Mouse (Mus musculus) neural tube, embryonic 14.5 days (tissue): ENCODE data around the gene Arl15. TPM values are rescaled to one million over a fixed set of nuclear protein-coding genes. Genes with fewer than 3 reads are reported as not detected.

Source experiments
- ATAC-seq: fragments of 200-750 bp; cut with Nextera tagmentation; 2 replicates; pipeline ENCODE4 v1.8.0; 2017; ENCODE audit warnings: low read depth, mild to moderate bottlenecking, moderate TSS enrichment, moderate library complexity
- H3K27ac ChIP-seq: fragments of 300-500 bp; sonication (generic); 2 replicates; pipeline ENCODE4 v1.5.1; 2014; ENCODE audit warnings: low read depth, mild to moderate bottlenecking, control low read depth, low read length, moderate library complexity, mixed read lengths
- H3K27me3 ChIP-seq: fragments of 300-500 bp; sonication (generic); 2 replicates; pipeline ENCODE4 v1.6.1; 2014; ENCODE audit warnings: low read length; ENCODE audit not compliant: control insufficient read depth, insufficient read depth
- H3K36me3 ChIP-seq: fragments of 300-500 bp; sonication (generic); 2 replicates; pipeline ENCODE4 v1.6.1; 2014; ENCODE audit warnings: low read length, mixed read lengths; ENCODE audit not compliant: control insufficient read depth, insufficient read depth
- H3K4me1 ChIP-seq: fragments of 300-500 bp; sonication (generic); 2 replicates; pipeline ENCODE4 v1.6.1; 2014; ENCODE audit warnings: low read length; ENCODE audit not compliant: control insufficient read depth, insufficient read depth
- H3K4me2 ChIP-seq: fragments of 300-500 bp; sonication (generic); 2 replicates; pipeline ENCODE4 v1.6.1; 2014; ENCODE audit warnings: mild to moderate bottlenecking, low read depth, low read length, control low read depth
- H3K4me3 ChIP-seq: fragments of 300-500 bp; sonication (generic); 2 replicates; pipeline ENCODE4 v1.5.1; 2014; ENCODE audit warnings: low read depth, low read length, control low read depth, mixed read lengths
- H3K9ac ChIP-seq: fragments of 300-500 bp; sonication (generic); replicated peaks from 2 replicates; pipeline ENCODE4 v1.6.1; 2014; ENCODE audit warnings: low read depth, mild to moderate bottlenecking, control low read depth, low read length, mixed read lengths
- H3K9me3 ChIP-seq: fragments of 300-500 bp; sonication (generic); 2 replicates; pipeline ENCODE4 v1.6.1; 2016; ENCODE audit warnings: low read length; ENCODE audit not compliant: control insufficient read depth
- WGBS: fragments of 180-500 bp; shearing (Covaris S2); extraction: QIAGEN DNeasy Blood & Tissue Kit; methylation state at CpG from one replicate; pipeline ENCODE4 v1.1.7; 2014; 5-methylcytosine and 5-hydroxymethylcytosine counted together
- polyA plus RNA-seq: library from polyadenylated mRNA; unstranded; fragments of >200 nt; fragmentation: Nextera tagmentation; extraction: Ambion mirVana; gene quantifications from 2 replicates; pipeline ENCODE4 v1.2.1, GENCODE M21; 2014

Arl15 gene
- polyA plus RNA-seq, 1 experiment from 2014 or later = 26.8 TPM

DNA sequence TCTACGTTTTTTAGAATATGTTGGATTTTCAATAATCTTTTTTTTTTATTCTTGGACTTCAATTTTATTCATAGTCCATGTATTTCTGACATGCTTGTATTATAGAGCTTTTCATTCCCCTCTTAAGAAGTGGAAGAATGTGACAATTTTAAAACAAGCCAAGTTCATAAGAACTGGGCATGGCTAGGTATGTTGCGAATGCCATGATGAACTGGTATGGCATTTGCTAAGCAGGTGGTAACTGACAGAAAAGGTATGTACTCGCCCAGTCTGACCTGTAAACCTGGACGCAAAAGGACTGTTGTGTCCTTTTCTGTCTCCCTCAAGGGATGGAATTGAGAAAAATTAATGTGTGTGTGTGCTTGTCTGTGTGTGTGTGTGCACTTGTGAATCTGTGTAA is 190.2 kb downstream of the Arl15 start:
- no peaks in the 10 kb centered on the region for H3K27me3 ChIP-seq
- no peak overlapping the region for H3K27ac ChIP-seq
- no peaks in the 10 kb centered on the region for H3K9me3 ChIP-seq
- ATAC-seq = no peak
- H3K4me2 ChIP-seq = no peak overlapping the region
- H3K4me1 ChIP-seq = peaks cover 9% of the 10 kb centered on the region; the same call in 1 of the 2 replicates
- WGBS = 94% methylated on average over 4 of the region's 4 CpGs
- no peaks in the 10 kb centered on the region for H3K36me3 ChIP-seq
- no peak overlapping the region for H3K4me3 ChIP-seq
- no peak overlapping the region for H3K9ac ChIP-seq

DNA sequence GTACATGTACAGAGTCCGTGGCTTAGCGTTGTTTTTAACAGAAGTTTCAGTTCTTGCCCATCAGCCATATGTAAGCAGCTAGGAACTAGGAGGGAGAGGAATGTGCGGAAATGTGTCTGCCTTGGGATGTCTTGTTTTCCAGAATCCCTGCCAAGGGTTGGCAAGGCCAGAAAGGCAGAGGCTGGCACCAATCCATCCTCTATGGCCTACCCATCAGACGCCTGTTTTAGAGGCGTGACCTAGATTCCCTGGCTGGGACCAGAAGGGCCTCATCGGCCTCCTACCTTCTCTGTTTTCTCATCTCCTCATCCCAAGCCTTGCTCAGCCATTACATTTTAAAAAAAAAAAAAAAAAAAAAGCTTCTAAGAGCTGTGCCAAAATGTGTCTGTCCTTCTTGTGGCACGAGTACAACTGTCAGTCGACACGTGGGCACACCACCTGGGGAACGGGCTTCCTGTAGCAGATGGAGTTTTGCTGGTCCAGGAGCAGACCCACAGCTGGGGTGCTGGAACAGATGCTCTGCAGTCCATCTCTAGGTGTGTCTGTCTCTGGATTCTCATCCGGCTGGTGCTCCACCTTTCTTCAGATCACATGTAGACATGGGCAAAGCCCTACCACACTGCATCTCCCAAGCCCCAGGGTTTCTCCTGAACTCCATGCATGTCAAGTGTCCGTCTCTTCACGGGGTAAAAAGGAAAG is 192.7 kb downstream of the Arl15 start:
- 78% methylated on average over 13 of the region's 13 CpGs for WGBS
- Histone ChIP-seq H3K9me3 (no peaks in the 10 kb centered on the region), H3K4me1 (peaks cover 2% of the 10 kb centered on the region; the same call in 1 of the 2 replicates), H3K27ac (no peak overlapping the region), H3K4me2 (no peak overlapping the region), H3K9ac (no peak overlapping the region), H3K4me3 (no peak overlapping the region), H3K27me3 (no peaks in the 10 kb centered on the region), H3K36me3 (no peaks in the 10 kb centered on the region)
- ATAC-seq = peak; percentile 48; the same call in 1 of the 2 replicates

DNA sequence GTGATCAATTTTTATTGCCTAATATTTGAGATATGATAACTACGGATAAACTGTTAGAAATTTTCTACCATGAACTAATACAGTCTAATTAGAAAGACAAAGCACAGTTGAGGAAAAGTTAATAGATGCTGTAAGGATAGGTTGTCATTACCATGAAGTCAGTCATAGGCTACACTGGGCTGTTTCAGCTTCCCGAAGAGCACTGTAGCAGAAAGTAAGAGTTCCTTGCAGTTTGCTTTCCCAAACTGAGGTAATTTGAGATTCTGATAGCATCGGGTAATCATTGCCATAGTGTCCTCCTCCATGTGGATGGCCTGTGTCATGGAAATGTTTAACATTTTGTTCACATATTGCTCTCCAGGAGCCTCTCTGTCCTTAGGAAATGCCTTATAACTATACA is 195.9 kb downstream of the Arl15 start:
- Histone ChIP-seq H3K27me3 (no peaks in the 10 kb centered on the region), H3K4me1 (no peaks in the 10 kb centered on the region), H3K27ac (no peak overlapping the region), H3K9me3 (no peaks in the 10 kb centered on the region), H3K36me3 (no peaks in the 10 kb centered on the region), H3K4me2 (no peak overlapping the region), H3K9ac (no peak overlapping the region), H3K4me3 (no peak overlapping the region)
- no peak for ATAC-seq
- WGBS = 92% methylated on average over 3 of the region's 3 CpGs

DNA sequence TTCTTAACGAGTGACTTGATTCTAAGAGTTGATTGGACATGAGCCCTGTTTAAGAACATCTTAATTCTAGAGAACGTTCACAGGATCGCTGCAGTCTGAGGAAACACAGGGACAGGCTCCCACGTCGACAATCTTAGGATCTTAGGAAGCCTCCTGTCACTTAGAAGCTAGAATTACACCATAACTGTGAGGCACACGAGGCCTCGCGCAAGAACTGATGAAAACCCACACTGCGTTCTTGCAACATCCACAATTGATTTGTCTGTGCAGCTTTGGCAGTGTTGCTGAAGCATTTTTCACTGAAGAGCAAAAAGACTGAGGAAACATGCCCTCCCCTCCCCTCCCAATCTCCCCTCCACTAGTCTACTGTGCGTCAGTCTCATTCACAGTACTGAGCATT is 196.4 kb downstream of the Arl15 start:
- Histone ChIP-seq H3K4me1 (no peaks in the 10 kb centered on the region), H3K4me2 (no peak overlapping the region), H3K27ac (no peak overlapping the region), H3K36me3 (no peaks in the 10 kb centered on the region), H3K4me3 (no peak overlapping the region), H3K27me3 (no peaks in the 10 kb centered on the region), H3K9me3 (no peaks in the 10 kb centered on the region), H3K9ac (no peak overlapping the region)
- 71% methylated on average over 10 of the region's 10 CpGs for WGBS
- ATAC-seq = no peak

DNA sequence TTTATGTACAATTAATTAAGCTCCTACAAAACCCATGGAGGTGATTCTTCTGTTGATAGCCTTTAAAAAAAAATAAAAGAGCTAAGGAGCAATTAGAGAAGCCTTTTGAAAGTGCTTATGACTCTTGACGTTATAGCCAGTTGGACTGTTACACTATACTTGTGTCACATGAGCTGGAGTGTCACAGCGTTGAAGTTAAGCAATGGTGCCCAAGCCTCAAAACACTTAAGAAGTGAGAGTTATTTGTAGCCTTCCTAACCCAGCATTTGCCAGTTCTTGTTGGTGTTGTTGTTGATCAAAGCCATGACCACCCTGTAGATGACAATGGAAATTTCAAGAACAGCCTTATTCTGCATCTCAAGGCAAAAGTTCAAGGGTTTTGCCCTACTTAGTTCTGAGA is 198.8 kb downstream of the Arl15 start:
- ATAC-seq = no peak
- Histone ChIP-seq H3K27ac (no peak overlapping the region), H3K4me2 (no peak overlapping the region), H3K4me1 (no peaks in the 10 kb centered on the region), H3K9me3 (no peaks in the 10 kb centered on the region), H3K4me3 (no peak overlapping the region), H3K9ac (no peak overlapping the region), H3K27me3 (no peaks in the 10 kb centered on the region), H3K36me3 (no peaks in the 10 kb centered on the region)
- 88% methylated on average over 2 of the region's 2 CpGs for WGBS

DNA sequence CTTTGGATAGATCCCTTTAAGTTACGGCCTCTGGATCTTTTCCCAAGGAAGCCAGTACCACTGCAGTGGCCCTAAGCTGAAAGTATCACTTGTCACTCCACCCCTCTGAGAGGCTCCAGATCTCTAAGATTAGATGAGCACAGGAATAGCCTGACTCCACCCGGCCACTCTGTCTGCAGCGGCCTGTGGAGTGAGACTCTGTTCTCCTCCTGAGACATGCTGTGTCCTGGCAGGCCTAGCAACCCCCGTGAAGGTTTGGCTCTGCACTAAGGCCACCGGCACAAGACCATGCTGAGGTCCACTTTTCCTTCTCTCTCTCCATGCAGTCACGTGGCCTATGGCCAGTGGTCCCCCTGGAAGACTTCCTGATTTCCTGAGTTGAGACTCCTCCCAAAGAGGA is 200.3 kb downstream of the Arl15 start:
- no peak for ATAC-seq
- Histone ChIP-seq H3K9me3 (no peaks in the 10 kb centered on the region), H3K9ac (no peak overlapping the region), H3K4me2 (no peak overlapping the region), H3K27ac (no peak overlapping the region), H3K4me3 (no peak overlapping the region), H3K27me3 (no peaks in the 10 kb centered on the region), H3K36me3 (no peaks in the 10 kb centered on the region), H3K4me1 (no peaks in the 10 kb centered on the region)
- WGBS = 77% methylated on average over 6 of the region's 6 CpGs

DNA sequence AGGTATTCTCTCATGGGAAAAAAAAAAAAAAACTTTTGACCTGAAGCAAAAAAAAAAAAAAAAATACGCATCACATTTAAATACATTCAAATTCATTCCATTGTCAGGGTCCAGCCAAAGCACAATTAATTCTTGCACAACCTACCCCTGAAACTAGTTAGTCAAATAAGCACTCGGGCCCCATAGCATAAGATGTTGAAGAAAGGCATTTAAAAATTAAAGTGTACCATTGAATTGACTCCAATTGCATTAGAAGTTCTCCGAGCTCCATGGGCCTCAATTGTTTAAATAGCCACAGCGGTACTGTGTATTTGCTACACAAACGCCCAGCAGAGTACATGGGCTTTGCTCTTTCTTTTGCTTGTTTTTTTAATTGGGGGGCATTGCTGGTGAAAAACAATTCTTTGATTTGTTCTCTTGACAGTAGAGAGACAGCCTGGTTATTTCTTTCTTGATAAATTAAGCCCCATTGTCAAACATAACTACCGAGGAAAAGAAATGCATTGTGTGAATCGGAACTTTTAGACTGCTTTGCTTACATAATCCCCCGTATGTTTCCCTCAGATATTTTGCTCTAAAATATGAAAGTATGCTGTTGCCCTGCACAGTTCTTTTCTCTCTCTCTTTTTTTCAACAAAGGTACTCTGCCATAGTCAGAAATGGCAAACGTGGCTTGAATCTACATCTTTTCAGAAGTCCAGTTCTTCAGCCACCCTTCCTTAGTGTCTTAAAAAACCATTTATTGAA is 201.4 kb downstream of the Arl15 start:
- Histone ChIP-seq H3K4me1 (no peaks in the 10 kb centered on the region), H3K27ac (no peak overlapping the region), H3K9ac (no peak overlapping the region), H3K9me3 (no peaks in the 10 kb centered on the region), H3K27me3 (no peaks in the 10 kb centered on the region), H3K4me3 (no peak overlapping the region), H3K4me2 (no peak overlapping the region), H3K36me3 (no peaks in the 10 kb centered on the region)
- no peak for ATAC-seq
- 40% methylated on average over 9 of the region's 9 CpGs for WGBS

DNA sequence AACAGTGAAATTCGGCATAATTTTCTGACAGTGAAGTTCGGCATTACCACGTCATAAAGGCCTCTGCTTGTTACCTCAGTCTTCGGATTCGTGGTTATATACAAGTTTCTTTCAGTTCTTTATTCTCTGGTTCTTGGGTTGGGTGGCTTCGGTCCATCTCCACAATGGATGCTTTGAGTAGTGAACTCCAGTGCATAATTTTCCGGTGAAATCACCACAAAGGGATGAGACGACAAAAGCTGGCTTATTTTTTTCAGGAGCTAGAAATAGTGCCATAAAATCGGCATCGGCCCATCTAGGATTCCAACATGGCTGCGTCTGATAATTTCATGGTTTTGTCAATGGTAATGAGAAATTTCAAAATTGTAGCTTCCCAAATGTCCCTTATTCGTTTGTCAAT is 204.5 kb downstream of the Arl15 start:
- no peaks in the 10 kb centered on the region for H3K27me3 ChIP-seq
- no peak overlapping the region for H3K4me2 ChIP-seq
- no peaks in the 10 kb centered on the region for H3K9me3 ChIP-seq
- no peaks in the 10 kb centered on the region for H3K36me3 ChIP-seq
- no peak overlapping the region for H3K27ac ChIP-seq
- H3K4me1 ChIP-seq = no peaks in the 10 kb centered on the region
- WGBS = 70% methylated on average over 12 of the region's 12 CpGs
- ATAC-seq = no peak
- H3K4me3 ChIP-seq = no peak overlapping the region
- no peak overlapping the region for H3K9ac ChIP-seq

DNA sequence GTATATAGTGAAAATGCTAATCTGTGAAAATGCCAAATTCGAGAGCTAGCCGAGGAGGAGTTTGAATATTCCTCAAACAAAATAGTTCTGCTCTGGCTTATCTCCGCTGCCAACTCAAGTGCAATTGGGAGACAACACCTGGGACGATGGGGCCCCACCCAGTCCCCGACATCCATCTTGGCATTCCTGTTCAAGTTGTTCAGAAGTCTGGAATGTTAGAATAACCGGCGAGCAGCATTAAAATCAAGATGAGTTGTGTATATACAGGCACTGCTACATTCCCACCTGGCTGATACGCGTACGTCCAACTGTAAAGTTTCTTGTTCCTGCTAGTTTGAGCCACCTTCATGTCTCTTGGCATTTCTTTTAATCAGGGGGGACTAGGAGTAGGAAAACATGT is 209.2 kb downstream of the Arl15 start:
- 95% methylated on average over 10 of the region's 10 CpGs for WGBS
- Histone ChIP-seq H3K9me3 (no peaks in the 10 kb centered on the region), H3K9ac (no peak overlapping the region), H3K27ac (no peak overlapping the region), H3K4me3 (no peak overlapping the region), H3K27me3 (no peaks in the 10 kb centered on the region), H3K4me1 (no peaks in the 10 kb centered on the region), H3K36me3 (no peaks in the 10 kb centered on the region), H3K4me2 (no peak overlapping the region)
- no peak for ATAC-seq
